Mouse (Mus musculus): ENCODE results near the gene Matn1. TPM values are rescaled to one million over a fixed set of nuclear protein-coding genes. Genes with fewer than 3 reads are reported as not detected.

The Matn1 gene
- polyA plus RNA-seq, 1 experiment from 2014 or later, result not detected

DNA sequence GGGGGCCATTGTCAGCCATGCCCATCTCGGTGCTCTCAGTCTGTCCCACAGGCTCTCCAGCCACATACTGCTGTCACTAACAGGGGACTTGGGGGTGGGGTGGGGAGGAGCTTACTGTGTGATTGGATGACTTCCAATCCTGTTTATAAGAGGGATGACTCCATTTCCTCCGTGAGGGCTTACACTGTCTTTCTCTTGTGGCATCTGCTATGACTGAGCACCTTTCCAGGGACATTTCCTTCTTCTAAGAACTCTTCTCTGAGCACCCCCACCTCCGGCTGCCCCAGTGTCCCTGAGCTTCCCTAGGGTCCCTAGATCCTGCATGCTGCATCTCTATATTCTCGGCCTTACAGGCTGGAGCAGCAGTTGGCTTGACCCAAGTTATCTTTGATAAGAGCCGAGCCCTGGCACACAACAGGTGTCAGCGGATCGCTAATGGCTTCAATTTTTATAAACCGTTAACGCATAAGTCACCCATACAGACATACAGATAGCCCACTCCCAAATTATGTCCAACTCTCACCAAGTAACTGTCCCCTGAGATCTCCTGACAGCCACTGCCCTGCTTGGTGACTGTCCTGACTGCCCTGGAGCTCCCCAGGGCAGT, 24.3 kb upstream of the Matn1 start:
- Histone ChIP-seq H3K4me2 (replicated peaks; ENCODE audit: low read depth) (no peak overlapping the region), H3K4me1 (replicated peaks; ENCODE audit: control insufficient read depth, insufficient read depth, low read length) (no peaks in the 10 kb centered on the region), H3K9me3 (ENCODE audit: control insufficient read depth) (no peaks in the 10 kb centered on the region), H3K27me3 (replicated peaks; ENCODE audit: control insufficient read depth, insufficient read depth, low read length) (no peaks in the 10 kb centered on the region), H3K36me3 (ENCODE audit: control insufficient read depth, insufficient read depth) (no peaks in the 10 kb centered on the region), H3K4me3 (ENCODE audit: low read depth, low read length) (no peak overlapping the region), H3K9ac (ENCODE audit: low read depth, low read length) (no peak overlapping the region), H3K27ac (ENCODE audit: low read depth, low read length) (no peak overlapping the region)
- TF ChIP-seq CTCF (IDR thresholded peaks at IDR 0.05; ENCODE audit: low read depth), result no peak
- 55% methylated on average over 9 of the region's 9 CpGs for WGBS
- no peak for ATAC-seq

DNA sequence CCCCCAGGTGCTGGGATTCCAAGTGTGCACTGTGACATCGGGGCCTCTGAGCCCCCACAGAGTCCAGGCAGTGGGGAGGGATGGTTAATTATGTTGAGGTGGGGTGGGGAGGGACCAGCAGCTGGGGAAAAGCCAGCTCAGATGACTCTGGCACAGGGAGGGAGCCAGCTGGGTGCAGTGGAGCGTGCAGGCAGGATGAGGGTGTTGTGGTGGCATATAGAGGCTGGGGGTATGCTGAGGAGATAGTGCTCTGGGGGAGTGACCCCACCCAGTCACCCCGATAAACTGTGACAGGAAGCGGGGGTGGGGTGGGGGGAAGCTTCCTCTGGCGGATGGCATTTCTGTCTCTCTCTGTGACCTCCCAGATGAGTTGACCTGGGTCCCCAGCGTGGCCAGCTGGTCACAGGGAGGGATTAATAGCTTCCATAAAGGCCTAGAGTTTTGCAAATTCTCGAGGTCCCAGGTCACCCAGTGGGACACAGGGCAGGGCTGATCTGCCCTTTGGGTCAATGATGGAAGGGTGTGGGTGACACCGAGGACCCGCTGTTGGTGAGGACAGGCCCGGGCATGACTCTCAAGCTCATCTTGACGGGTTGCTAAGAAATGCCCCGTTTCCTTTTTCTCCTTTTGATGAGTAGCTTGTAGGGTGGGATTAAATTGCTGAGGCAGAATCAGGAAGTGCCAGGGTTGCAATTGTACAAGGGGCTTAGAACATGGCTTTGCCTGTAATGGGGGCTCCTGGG, 23.1 kb upstream of the Matn1 start:
- no peak overlapping the region for H3K9ac ChIP-seq (ENCODE audit: low read depth, low read length)
- no peak overlapping the region for H3K4me2 ChIP-seq (replicated peaks; ENCODE audit: low read depth)
- no peaks in the 10 kb centered on the region for H3K4me1 ChIP-seq (replicated peaks; ENCODE audit: control insufficient read depth, insufficient read depth, low read length)
- no peak overlapping the region for H3K4me3 ChIP-seq (ENCODE audit: low read depth, low read length)
- no peaks in the 10 kb centered on the region for H3K9me3 ChIP-seq (ENCODE audit: control insufficient read depth)
- H3K36me3 ChIP-seq (ENCODE audit: control insufficient read depth, insufficient read depth), result no peaks in the 10 kb centered on the region
- H3K27ac ChIP-seq (ENCODE audit: low read depth, low read length), result no peak overlapping the region
- H3K27me3 ChIP-seq (replicated peaks; ENCODE audit: control insufficient read depth, insufficient read depth, low read length), result no peaks in the 10 kb centered on the region
- no peak for TF ChIP-seq CTCF (IDR thresholded peaks at IDR 0.05; ENCODE audit: low read depth)
- 60% methylated on average over 12 of the region's 12 CpGs for WGBS
- no peak for ATAC-seq

DNA sequence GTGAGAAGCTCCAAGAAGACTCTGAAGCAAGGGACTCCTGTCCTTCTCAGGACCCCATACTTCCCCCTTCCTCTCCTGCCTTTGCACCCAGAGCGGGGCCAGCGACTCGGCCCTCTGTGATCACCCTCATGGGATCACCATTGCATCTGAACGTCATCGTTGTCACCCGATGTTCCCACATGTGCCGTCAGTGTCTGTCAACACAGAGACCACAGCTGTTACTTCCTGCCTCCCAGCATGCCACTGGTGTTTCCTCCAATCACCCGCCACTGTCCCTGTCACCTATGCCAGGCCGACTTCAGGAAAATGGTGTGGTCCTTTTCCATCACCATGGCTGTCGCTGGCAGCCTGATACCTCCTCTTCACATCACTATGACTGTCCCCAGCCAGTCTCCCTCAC, 22.2 kb upstream of the Matn1 start:
- Histone ChIP-seq H3K4me1 (replicated peaks; ENCODE audit: control insufficient read depth, insufficient read depth, low read length) (no peaks in the 10 kb centered on the region), H3K9ac (ENCODE audit: low read depth, low read length) (no peak overlapping the region), H3K4me2 (replicated peaks; ENCODE audit: low read depth) (no peak overlapping the region), H3K27ac (ENCODE audit: low read depth, low read length) (no peak overlapping the region), H3K4me3 (ENCODE audit: low read depth, low read length) (no peak overlapping the region), H3K9me3 (ENCODE audit: control insufficient read depth) (no peaks in the 10 kb centered on the region), H3K27me3 (replicated peaks; ENCODE audit: control insufficient read depth, insufficient read depth, low read length) (no peaks in the 10 kb centered on the region), H3K36me3 (ENCODE audit: control insufficient read depth, insufficient read depth) (no peaks in the 10 kb centered on the region)
- WGBS, result 65% methylated on average over 10 of the region's 10 CpGs
- ATAC-seq, result no peak
- TF ChIP-seq CTCF (IDR thresholded peaks at IDR 0.05; ENCODE audit: low read depth), result no peak

DNA sequence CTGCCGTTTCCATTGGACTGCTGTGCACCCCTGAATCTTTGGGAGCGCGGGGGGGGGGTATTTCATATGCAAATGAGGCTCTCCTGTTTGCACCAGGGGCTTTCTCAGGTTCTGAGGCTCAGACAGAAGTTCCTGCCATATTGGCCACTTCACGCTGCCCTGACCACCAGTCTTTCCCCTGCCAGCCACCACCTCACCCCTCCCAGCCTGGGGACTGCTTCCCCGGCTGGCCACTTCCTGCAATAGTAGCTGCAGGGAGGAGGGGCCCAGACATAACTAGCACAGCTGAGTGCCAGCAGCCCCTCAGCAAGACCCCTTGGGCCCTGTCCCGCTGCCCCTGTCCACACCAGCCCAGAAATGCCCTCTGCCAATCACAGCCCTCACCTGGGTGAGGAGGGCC, 17.9 kb upstream of the Matn1 start:
- Histone ChIP-seq H3K27me3 (replicated peaks; ENCODE audit: control insufficient read depth, insufficient read depth, low read length) (no peaks in the 10 kb centered on the region), H3K9ac (ENCODE audit: low read depth, low read length) (no peak overlapping the region), H3K9me3 (ENCODE audit: control insufficient read depth) (no peaks in the 10 kb centered on the region), H3K36me3 (ENCODE audit: control insufficient read depth, insufficient read depth) (no peaks in the 10 kb centered on the region), H3K4me2 (replicated peaks; ENCODE audit: low read depth) (no peak overlapping the region), H3K4me3 (ENCODE audit: low read depth, low read length) (no peak overlapping the region), H3K27ac (ENCODE audit: low read depth, low read length) (no peak overlapping the region), H3K4me1 (replicated peaks; ENCODE audit: control insufficient read depth, insufficient read depth, low read length) (no peaks in the 10 kb centered on the region)
- WGBS, result 55% methylated on average over 6 of the region's 6 CpGs
- ATAC-seq, result no peak
- TF ChIP-seq CTCF (IDR thresholded peaks at IDR 0.05; ENCODE audit: low read depth), result no peak

DNA sequence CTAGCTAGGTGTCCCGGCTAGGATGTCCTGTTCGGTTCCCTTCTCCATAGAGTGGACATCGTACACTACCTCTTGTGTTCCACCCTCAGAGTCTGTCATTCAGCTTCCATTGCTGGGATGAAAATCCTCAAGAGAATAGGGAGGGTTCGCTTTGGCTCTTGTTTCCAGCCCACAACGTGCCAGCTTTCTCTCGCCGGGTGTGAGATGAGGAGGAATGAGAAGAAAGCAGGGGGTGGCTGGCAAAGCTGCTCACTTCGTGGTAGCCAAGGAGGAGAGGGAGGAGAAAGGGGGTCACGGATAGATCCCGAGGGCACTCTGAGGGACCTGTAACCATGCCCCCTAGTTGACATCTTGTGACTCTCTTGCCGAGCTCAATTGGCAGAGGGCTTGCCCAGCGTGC, 16.4 kb upstream of the Matn1 start:
- Histone ChIP-seq H3K9ac (ENCODE audit: low read depth, low read length) (no peak overlapping the region), H3K4me3 (ENCODE audit: low read depth, low read length) (no peak overlapping the region), H3K36me3 (ENCODE audit: control insufficient read depth, insufficient read depth) (no peaks in the 10 kb centered on the region), H3K27ac (ENCODE audit: low read depth, low read length) (no peak overlapping the region), H3K27me3 (replicated peaks; ENCODE audit: control insufficient read depth, insufficient read depth, low read length) (no peaks in the 10 kb centered on the region), H3K4me2 (replicated peaks; ENCODE audit: low read depth) (no peak overlapping the region), H3K4me1 (replicated peaks; ENCODE audit: control insufficient read depth, insufficient read depth, low read length) (no peaks in the 10 kb centered on the region), H3K9me3 (ENCODE audit: control insufficient read depth) (no peaks in the 10 kb centered on the region)
- WGBS, result 84% methylated on average over 12 of the region's 12 CpGs
- ATAC-seq, result no peak
- no peak for TF ChIP-seq CTCF (IDR thresholded peaks at IDR 0.05; ENCODE audit: low read depth)

DNA sequence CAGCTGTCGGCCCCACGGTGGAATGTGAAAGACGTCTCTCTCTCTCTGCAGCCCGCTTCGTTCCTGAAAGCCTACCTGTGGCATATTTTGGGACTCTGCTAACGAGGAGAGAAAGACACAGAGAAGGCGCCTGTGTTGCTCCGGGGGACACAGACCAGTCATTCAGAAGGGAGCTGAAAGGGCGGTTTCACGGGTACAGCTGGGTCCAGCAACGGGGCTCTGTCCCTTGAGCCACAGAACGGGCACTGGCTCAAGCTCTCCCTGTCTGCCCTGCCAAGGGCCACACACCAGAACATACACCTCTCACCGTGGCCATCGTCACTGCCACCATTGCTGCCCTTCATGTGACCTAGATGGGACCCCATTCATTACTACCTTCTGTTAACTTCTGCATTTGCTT, 1.5 kb upstream of the Matn1 start:
- H3K4me2 ChIP-seq (replicated peaks; ENCODE audit: low read depth), result no peak overlapping the region
- no peak overlapping the region for H3K4me3 ChIP-seq (ENCODE audit: low read depth, low read length)
- no peaks in the 10 kb centered on the region for H3K36me3 ChIP-seq (ENCODE audit: control insufficient read depth, insufficient read depth)
- H3K4me1 ChIP-seq (replicated peaks; ENCODE audit: control insufficient read depth, insufficient read depth, low read length), result no peaks in the 10 kb centered on the region
- no peaks in the 10 kb centered on the region; the same call in 1 of the 2 replicates for H3K27me3 ChIP-seq (replicated peaks; ENCODE audit: control insufficient read depth, insufficient read depth, low read length)
- TF ChIP-seq CTCF (IDR thresholded peaks at IDR 0.05; ENCODE audit: low read depth), result no peak
- H3K9ac ChIP-seq (ENCODE audit: low read depth, low read length), result no peak overlapping the region
- no peak overlapping the region for H3K27ac ChIP-seq (ENCODE audit: low read depth, low read length)
- no peaks in the 10 kb centered on the region for H3K9me3 ChIP-seq (ENCODE audit: control insufficient read depth)
- ATAC-seq, result no peak
- 51% methylated on average over 14 of the region's 14 CpGs for WGBS
